Mouse (Mus musculus) lung, adult 2 months (tissue): Measurements from ENCODE around the gene 2300002M23Rik.

Source experiments
- CTCF ChIP-seq: fragments of 200-500 bp; IDR thresholded peaks from 2 replicates; pipeline ENCODE4 v1.5.1; 2011; ENCODE audit warnings: mild to moderate bottlenecking, low read length, control low read depth; ENCODE audit not compliant: insufficient read depth
- POLR2A ChIP-seq: fragments of 200-500 bp; IDR thresholded peaks from 2 replicates; pipeline ENCODE4 v1.6.1; 2011; ENCODE audit warnings: low read depth, mild to moderate bottlenecking, control low read depth, low read length, borderline replicate concordance; ENCODE audit errors: extremely low read depth

DNA sequence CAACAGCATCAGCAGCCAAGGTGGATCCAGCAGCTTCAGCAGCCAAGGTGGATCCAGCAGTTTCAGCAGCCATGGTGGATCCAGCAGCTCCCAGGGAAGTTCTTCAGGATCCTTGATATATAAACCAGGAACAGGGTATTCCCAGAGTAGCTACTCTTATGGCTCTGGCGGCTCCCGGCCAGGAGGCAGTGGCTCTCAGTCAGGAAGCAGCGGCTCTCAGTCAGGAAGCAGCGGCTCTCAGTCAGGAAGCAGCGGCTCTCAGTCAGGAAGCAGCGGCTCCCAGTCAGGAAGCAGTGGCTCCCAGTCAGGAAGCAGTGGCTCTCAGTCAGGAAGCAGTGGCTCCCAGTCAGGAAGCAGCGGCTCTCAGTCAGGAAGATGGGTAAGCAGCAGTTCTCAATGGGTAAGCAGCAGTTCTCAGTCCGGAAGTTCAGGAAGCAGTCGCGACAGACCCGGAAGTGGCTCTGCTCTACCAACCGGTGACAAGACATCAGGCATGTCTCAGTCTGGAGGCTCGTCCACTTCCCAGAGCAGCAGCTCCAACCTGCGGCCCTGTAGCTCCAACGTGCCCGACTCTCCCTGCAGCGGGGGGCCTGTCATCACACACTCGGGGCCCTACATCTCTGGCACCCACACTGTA, 12.4 kb upstream of the 2300002M23Rik start:
- TF ChIP-seq CTCF, result no peak
- TF ChIP-seq POLR2A, result no peak
